Mouse (Mus musculus): ENCODE measurements at regions not wholly inside any gene's neighbourhood (a gene's known extent, or its start where the extent isn't known, plus 50 kb on each side); places are given as distances from the start of the nearest gene placed in this dataset.
A peak's percentile ranks its signal among the peaks of the same experiment; 100 is the strongest.

DNA sequence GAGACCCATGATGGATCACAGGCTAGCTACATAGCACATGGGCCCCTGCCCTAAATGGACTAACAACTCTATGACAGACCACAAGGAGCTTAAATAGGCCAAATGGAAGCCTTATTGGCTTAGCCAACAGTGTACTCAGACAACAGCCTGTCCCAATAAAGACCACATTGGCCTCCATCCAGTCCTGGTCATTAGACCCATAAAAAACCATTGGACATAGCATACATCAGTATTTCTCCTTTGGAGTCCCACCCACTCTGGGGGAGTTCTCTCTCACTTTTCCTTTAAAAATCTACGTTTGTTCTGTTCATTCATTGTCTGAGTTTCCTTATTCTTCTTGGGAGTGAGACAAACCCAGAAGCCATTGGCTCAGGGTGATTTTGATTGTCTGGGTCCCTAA, 160.1 kb upstream of the Plcz1 start:
- no peak for TF ChIP-seq CTCF (IDR thresholded peaks at IDR 0.05; ENCODE audit: low read depth)
- H3K4me3 ChIP-seq (replicated peaks; ENCODE audit: low read depth, low read length) = no peak overlapping the region
- H3K9ac ChIP-seq (ENCODE audit: low read depth, low read length) = no peak overlapping the region
- no peaks in the 10 kb centered on the region for H3K4me1 ChIP-seq (replicated peaks; ENCODE audit: insufficient read depth, low read length)
- 74% methylated on average over 1 of the region's 1 CpGs for WGBS
- no peaks in the 10 kb centered on the region for H3K36me3 ChIP-seq (ENCODE audit: insufficient read depth, low read length)
- DNase-seq (ENCODE audit: low spot score) = no peak
- H3K27ac ChIP-seq = no peak overlapping the region
- ATAC-seq (replicated peaks; ENCODE audit: low FRiP score, low read depth) = no peak
- H3K4me2 ChIP-seq (ENCODE audit: low read length) = no peak overlapping the region
- no peaks in the 10 kb centered on the region for H3K27me3 ChIP-seq (ENCODE audit: insufficient read depth, low read length)
- no peaks in the 10 kb centered on the region for H3K9me3 ChIP-seq (replicated peaks; ENCODE audit: low read length)

- H3K4me3 ChIP-seq (replicated peaks; ENCODE audit: low read depth, low read length) = no peak overlapping the region
- no peaks in the 10 kb centered on the region for H3K36me3 ChIP-seq (ENCODE audit: insufficient read depth, low read length)
- H3K4me1 ChIP-seq (replicated peaks; ENCODE audit: insufficient read depth, low read length) = no peaks in the 10 kb centered on the region
- H3K27me3 ChIP-seq (ENCODE audit: insufficient read depth, low read length) = no peaks in the 10 kb centered on the region
- no peak for ATAC-seq (replicated peaks; ENCODE audit: low FRiP score, low read depth)
- no peak for DNase-seq (ENCODE audit: low spot score)
- no peak overlapping the region for H3K4me2 ChIP-seq (ENCODE audit: low read length)
- H3K9ac ChIP-seq (ENCODE audit: low read depth, low read length) = no peak overlapping the region
- no peaks in the 10 kb centered on the region for H3K9me3 ChIP-seq (replicated peaks; ENCODE audit: low read length)
- TF ChIP-seq CTCF (IDR thresholded peaks at IDR 0.05; ENCODE audit: low read depth) = no peak
- no peak overlapping the region for H3K27ac ChIP-seq
- WGBS = 70% methylated on average over 5 of the region's 5 CpGs
Observed at GRCm38 (mm10) chr6:140200322-140200721, 159.1 kb upstream of the Plcz1 start.

DNA sequence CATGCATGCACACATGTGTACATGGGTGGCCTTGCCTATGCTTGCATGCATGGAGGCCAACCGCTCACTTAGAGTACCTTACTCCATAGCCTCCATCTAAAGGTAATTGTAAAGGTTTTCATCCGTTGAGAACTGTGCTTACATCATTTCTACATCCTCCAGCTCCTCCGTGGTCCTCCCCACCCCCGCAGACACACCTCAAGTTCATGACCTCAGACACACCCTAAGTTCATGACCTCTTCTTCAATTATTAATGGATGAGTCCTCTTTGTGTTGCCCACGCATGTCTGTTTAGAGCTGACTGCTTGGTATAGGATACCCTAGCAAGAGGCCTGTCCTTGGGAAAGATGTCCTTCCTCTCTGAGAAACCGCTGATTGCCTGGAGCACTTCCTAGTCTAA, 156.8 kb upstream of the Plcz1 start:
- H3K4me2 ChIP-seq (ENCODE audit: low read length) = no peak overlapping the region
- no peaks in the 10 kb centered on the region for H3K4me1 ChIP-seq (replicated peaks; ENCODE audit: insufficient read depth, low read length)
- H3K27me3 ChIP-seq (ENCODE audit: insufficient read depth, low read length) = no peaks in the 10 kb centered on the region
- no peak overlapping the region for H3K4me3 ChIP-seq (replicated peaks; ENCODE audit: low read depth, low read length)
- no peak overlapping the region for H3K9ac ChIP-seq (ENCODE audit: low read depth, low read length)
- TF ChIP-seq CTCF (IDR thresholded peaks at IDR 0.05; ENCODE audit: low read depth) = no peak
- no peak for DNase-seq (ENCODE audit: low spot score)
- H3K36me3 ChIP-seq (ENCODE audit: insufficient read depth, low read length) = no peaks in the 10 kb centered on the region
- WGBS = 80% methylated on average over 6 of the region's 6 CpGs
- H3K9me3 ChIP-seq (replicated peaks; ENCODE audit: low read length) = no peaks in the 10 kb centered on the region
- ATAC-seq (replicated peaks; ENCODE audit: low FRiP score, low read depth) = no peak
- H3K27ac ChIP-seq = no peak overlapping the region

- no peak overlapping the region for H3K9ac ChIP-seq (ENCODE audit: low read depth, low read length)
- H3K27me3 ChIP-seq (ENCODE audit: insufficient read depth, low read length) = no peaks in the 10 kb centered on the region
- no peak overlapping the region for H3K4me2 ChIP-seq (ENCODE audit: low read length)
- H3K4me3 ChIP-seq (replicated peaks; ENCODE audit: low read depth, low read length) = no peak overlapping the region
- ATAC-seq (replicated peaks; ENCODE audit: low FRiP score, low read depth) = no peak
- DNase-seq (ENCODE audit: low spot score) = no peak
- H3K4me1 ChIP-seq (replicated peaks; ENCODE audit: insufficient read depth, low read length) = no peaks in the 10 kb centered on the region
- H3K27ac ChIP-seq = no peak overlapping the region
- 78% methylated on average over 8 of the region's 8 CpGs for WGBS
- no peaks in the 10 kb centered on the region for H3K36me3 ChIP-seq (ENCODE audit: insufficient read depth, low read length)
- H3K9me3 ChIP-seq (replicated peaks; ENCODE audit: low read length) = no peaks in the 10 kb centered on the region
- no peak for TF ChIP-seq CTCF (IDR thresholded peaks at IDR 0.05; ENCODE audit: low read depth)
Observed at GRCm38 (mm10) chr6:140197113-140197675, 155.9 kb upstream of the Plcz1 start.

DNA sequence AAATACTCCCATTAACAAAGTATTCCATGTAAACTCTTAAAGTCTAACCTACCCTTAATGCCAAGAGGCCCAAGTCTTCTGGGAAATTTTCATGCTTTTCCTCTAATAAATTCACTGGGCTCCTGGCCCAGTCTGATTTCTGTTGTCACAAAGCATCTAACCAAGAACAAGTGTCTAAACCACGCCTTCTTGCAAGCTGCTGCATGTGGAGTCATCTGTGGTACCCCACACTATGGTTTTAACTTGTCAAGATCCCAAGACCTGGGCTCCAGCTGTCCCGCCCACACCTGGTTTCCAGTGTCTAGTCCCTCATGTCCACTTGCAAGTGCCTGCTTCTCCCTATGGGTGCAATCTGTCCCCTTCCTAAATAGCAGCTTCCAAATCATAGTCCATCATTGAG, 153.0 kb upstream of the Plcz1 start:
- H3K4me1 ChIP-seq (replicated peaks; ENCODE audit: insufficient read depth, low read length) = no peaks in the 10 kb centered on the region
- no peak for TF ChIP-seq CTCF (IDR thresholded peaks at IDR 0.05; ENCODE audit: low read depth)
- DNase-seq (ENCODE audit: low spot score) (no peak), ATAC-seq (replicated peaks; ENCODE audit: low FRiP score, low read depth) (no peak)
- H3K9me3 ChIP-seq (replicated peaks; ENCODE audit: low read length) = no peaks in the 10 kb centered on the region
- WGBS = 81% methylated on average over 2 of the region's 2 CpGs
- no peak overlapping the region for H3K4me3 ChIP-seq (replicated peaks; ENCODE audit: low read depth, low read length)
- H3K27me3 ChIP-seq (ENCODE audit: insufficient read depth, low read length) = no peaks in the 10 kb centered on the region
- H3K4me2 ChIP-seq (ENCODE audit: low read length) = no peak overlapping the region
- H3K27ac ChIP-seq = no peak overlapping the region
- no peaks in the 10 kb centered on the region for H3K36me3 ChIP-seq (ENCODE audit: insufficient read depth, low read length)
- no peak overlapping the region for H3K9ac ChIP-seq (ENCODE audit: low read depth, low read length)

DNA sequence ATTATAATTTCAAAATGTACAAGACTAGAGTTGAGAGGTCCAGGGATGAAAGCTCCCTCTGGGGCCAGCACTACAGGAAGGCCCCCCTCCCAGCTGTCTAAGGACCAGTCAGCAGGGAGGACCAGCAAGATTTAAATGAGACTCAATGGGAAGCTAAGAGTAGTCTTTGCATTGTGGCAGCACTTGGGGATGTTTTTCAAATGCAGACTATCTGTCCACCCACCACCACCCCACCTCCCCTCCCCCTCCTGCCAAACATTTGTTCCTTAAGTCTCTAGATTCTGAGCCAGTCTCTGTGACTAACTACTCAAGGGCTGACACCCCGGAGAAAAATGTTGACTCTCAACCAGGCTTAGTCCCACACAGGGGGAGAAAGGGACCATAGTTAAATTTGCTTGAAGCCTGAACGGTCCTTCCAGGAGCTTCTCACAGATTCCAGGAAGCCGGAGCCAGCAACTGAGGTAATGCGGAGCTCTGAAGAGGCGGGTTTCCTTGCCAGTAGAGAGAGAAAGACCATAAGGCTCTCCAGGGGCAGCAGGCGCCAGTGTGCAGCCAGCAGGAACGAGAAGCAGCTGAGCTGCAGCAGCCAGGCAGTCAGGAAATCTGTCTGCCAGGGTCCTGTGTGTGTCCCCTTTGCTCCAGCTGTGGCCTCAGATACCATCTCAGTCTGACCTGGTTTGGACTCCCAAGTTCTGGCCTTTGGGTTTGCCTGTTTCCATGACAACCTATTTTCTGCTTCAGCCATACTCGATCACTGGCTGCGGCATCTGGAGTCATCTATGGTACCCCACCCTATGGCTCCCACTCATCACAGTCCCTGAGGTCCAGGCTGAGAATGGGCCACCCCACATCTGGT, 152.1 kb upstream of the Plcz1 start:
- Histone ChIP-seq H3K4me2 (ENCODE audit: low read length) (peak overlapping the region; percentile 32; the same call in 1 of the 2 replicates), H3K4me1 (replicated peaks; ENCODE audit: insufficient read depth, low read length) (no peaks in the 10 kb centered on the region), H3K27ac (0 out of 2 replicates have a peak overlapping the region, but pooled peaks have one; percentile 19), H3K9me3 (replicated peaks; ENCODE audit: low read length) (no peaks in the 10 kb centered on the region), H3K9ac (ENCODE audit: low read depth, low read length) (no peak overlapping the region), H3K36me3 (ENCODE audit: insufficient read depth, low read length) (no peaks in the 10 kb centered on the region), H3K27me3 (ENCODE audit: insufficient read depth, low read length) (no peaks in the 10 kb centered on the region), H3K4me3 (replicated peaks; ENCODE audit: low read depth, low read length) (no peak overlapping the region)
- WGBS = 21% methylated on average over 9 of the region's 9 CpGs
- peak; percentile 34 for DNase-seq (ENCODE audit: low spot score)
- ATAC-seq (replicated peaks; ENCODE audit: low FRiP score, low read depth) = peak; percentile 61
- no peak for TF ChIP-seq CTCF (IDR thresholded peaks at IDR 0.05; ENCODE audit: low read depth)

Measured in kidney, postnatal 0 days (tissue).